Mouse (Mus musculus) kidney, adult 2 months (tissue): ENCODE measurements around the gene Stip1. TPM values are rescaled to one million over a fixed set of nuclear protein-coding genes. Genes with fewer than 3 reads are reported as not detected.

Experiments used
- DNase-seq: peaks from one replicate; pipeline ENCODE4 v3.0.0; 2021
- H3K27ac ChIP-seq: fragments of 200-500 bp; 2 replicates; pipeline ENCODE4 v1.5.1; 2012; ENCODE audit warnings: low read depth, low read length, control low read depth, inconsistent platforms; ENCODE audit not compliant: insufficient read depth
- H3K27me3 ChIP-seq: fragments of 200-500 bp; replicated peaks from 2 replicates; pipeline ENCODE4 v1.6.1; 2012; ENCODE audit warnings: mild to moderate bottlenecking, moderate library complexity, low read length, inconsistent platforms; ENCODE audit not compliant: control insufficient read depth, insufficient read depth
- H3K36me3 ChIP-seq: fragments of 200-500 bp; 2 replicates; pipeline ENCODE4 v1.6.1; 2012; ENCODE audit warnings: mild to moderate bottlenecking, moderate library complexity, low read length, inconsistent platforms; ENCODE audit not compliant: control insufficient read depth, insufficient read depth
- H3K4me1 ChIP-seq: fragments of 200-500 bp; 2 replicates; pipeline ENCODE4 v1.6.1; 2011; ENCODE audit warnings: low read length; ENCODE audit not compliant: control insufficient read depth, insufficient read depth
- H3K4me3 ChIP-seq: fragments of 200-500 bp; 2 replicates; pipeline ENCODE4 v1.5.1; 2011; ENCODE audit warnings: mild to moderate bottlenecking, low read depth, low read length, control low read depth; ENCODE audit not compliant: insufficient read depth
- CTCF ChIP-seq: fragments of 200-500 bp; conservative IDR thresholded peaks from 2 replicates; pipeline ENCODE4 v1.5.1; 2011; ENCODE audit warnings: low read depth, mild to moderate bottlenecking, control low read depth, low read length, moderate library complexity, mixed read lengths; ENCODE audit not compliant: insufficient read depth, insufficient read length
- POLR2A ChIP-seq: fragments of 200-500 bp; IDR thresholded peaks from one replicate; pipeline ENCODE4 v1.6.1; 2011; ENCODE audit warnings: low read depth, low read length, control low read depth
- WGBS: fragments of 180-500 bp; shearing (Covaris S2); methylation state at CpG from one replicate; pipeline ENCODE4 v1.1.7; 2018; 5-methylcytosine and 5-hydroxymethylcytosine counted together
- polyA plus RNA-seq: library from polyadenylated mRNA; depleted of rRNA; stranded (reverse); fragments of >200 nt; gene quantifications from 2 replicates; pipeline ENCODE4 v1.2.3, GENCODE M21; 2012

The Stip1 gene
- polyA plus RNA-seq, 1 experiment = 51.4 TPM

DNA sequence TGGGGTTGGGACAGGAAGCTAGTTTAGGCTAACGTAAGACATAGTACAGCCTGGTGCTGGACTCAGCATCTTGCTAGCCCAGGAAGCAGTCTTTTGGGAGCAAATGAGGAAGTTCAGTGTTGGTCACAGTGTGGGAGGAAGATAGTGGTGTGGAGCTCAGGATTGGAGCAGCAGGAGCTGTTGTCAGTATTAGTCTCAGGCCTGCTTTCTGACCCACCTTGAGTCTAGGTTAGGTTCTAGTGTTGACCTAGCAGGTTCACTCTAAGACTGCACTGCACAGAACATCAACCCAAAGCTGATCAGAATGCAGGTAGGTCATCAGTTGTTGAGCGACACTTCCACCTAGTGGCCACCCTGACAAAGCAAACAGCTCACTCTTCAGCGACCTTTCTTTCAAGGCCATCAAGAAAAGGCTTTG lies 19.5 kb downstream of the Stip1 start:
- H3K4me1 ChIP-seq = no peaks in the 10 kb centered on the region
- no peaks in the 10 kb centered on the region for H3K27me3 ChIP-seq
- WGBS = 40% methylated on average over 3 of the region's 3 CpGs
- H3K4me3 ChIP-seq = no peak overlapping the region
- TF ChIP-seq CTCF = peak; percentile 89
- TF ChIP-seq POLR2A = no peak
- peaks cover 6% of the 10 kb centered on the region for H3K36me3 ChIP-seq
- no peak overlapping the region for H3K27ac ChIP-seq
- peak; percentile 77 for DNase-seq

DNA sequence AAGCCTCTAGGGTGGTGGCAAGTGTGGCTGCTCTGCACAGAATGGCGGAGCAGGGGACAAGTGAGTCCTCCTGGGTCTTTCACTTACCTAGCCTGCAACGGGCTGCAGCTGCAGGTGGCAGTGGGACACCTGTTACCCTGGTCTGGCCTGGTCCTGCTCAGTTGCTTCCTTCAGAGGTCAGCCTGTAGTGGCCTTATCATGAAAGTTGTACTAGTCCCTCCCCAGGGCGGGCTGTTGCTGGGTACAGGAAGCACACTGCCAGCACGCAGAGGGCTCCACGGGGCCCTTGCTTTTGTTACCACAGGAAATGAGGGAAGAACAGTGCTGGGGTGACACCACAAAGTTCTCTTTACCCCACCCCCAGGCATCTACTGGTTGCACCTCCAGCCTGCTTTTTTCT lies 20.6 kb downstream of the Stip1 start, which contains the start of gene Fermt3:
Gene Fermt3, minus strand, starts transcription at position 279 of the 400 bp plus-strand sequence.
- Histone ChIP-seq H3K4me3 (peak within 1 kb of the TSS; percentile 21; the same call in 1 of the 2 replicates), H3K27me3 (no peaks in the 10 kb centered on the region), H3K4me1 (no peaks in the 10 kb centered on the region), H3K27ac (no peak within 1 kb of the TSS), H3K36me3 (peaks cover 6% of the 10 kb centered on the region)
- DNase-seq = peak; percentile 49
- TF ChIP-seq POLR2A (no peak), CTCF (no peak)
- 70% methylated on average over 5 of the region's 5 CpGs for WGBS

DNA sequence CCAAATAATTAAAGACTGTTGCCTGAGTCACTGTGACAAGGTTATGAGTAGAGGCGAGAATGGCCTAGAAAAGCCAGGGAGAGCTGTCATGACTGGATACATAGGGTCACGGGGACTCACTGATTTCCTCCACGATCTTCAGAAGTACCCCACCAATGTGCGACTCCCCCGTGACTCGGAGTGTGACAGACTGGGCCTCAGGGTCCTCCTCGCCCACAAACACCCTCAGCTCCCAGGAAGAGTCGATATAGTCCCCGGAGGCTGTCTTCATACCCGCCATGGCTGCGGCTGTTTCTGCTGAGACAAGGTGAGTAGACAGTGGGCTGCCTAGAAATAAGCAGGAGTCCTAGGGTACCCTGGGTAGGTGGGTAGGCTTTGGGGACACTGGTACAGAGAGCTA lies 21.2 kb downstream of the Stip1 start:
- Histone ChIP-seq H3K27me3 (no peaks in the 10 kb centered on the region), H3K4me3 (no peak overlapping the region), H3K36me3 (peaks cover 4% of the 10 kb centered on the region; the same call in 1 of the 2 replicates), H3K27ac (no peak overlapping the region), H3K4me1 (no peaks in the 10 kb centered on the region)
- 78% methylated on average over 11 of the region's 11 CpGs for WGBS
- DNase-seq = no peak
- TF ChIP-seq POLR2A = no peak
- no peak for TF ChIP-seq CTCF

DNA sequence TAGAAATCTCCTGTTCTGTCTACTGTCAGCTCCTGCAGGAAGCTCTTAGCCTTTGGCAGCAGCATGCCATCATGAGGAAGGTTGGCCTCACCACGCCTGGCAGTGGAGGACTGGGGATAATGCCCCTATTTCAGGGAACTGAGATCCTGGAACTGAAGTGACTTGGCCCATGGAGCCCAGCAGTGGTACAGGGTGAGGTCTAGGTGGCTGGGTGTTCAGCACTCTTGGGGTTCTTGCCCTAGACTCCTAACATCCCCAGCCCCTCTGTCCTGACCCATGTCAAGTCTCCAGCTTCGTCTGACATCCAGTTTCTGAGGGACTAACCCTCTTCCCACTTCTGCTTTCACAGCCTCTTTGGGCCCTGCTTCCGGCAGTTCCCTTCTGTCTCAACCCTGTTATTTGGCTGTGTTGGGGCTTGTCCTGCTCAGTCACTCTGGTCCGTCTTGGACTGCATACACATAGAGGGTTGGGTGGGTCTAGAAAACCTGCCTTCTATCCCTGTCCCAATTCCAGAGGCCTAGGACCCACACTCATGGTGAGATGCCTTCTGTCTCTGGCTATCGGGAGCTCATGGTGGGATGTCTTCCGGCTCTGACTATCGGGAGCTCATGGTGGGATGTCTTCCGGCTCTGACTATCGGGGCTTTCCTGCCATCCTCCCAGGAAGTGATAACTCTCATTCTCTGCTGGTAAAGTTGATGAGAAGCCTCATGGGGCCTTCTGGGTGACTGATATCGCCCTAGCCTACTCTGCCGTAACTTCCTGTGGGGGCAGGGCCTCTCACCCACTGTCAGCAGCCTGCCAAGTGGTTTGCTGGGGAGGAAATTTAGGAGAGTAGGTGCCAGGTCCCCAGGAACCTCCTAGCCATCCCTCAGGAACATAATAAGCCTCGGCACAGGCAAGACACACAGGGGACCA lies 22.0 kb downstream of the Stip1 start:
- H3K27ac ChIP-seq = no peak overlapping the region
- H3K36me3 ChIP-seq = peaks cover 4% of the 10 kb centered on the region; the same call in 1 of the 2 replicates
- 70% methylated on average over 12 of the region's 12 CpGs for WGBS
- H3K4me1 ChIP-seq = no peaks in the 10 kb centered on the region
- no peak overlapping the region for H3K4me3 ChIP-seq
- DNase-seq = no peak
- TF ChIP-seq CTCF = no peak
- no peaks in the 10 kb centered on the region for H3K27me3 ChIP-seq

DNA sequence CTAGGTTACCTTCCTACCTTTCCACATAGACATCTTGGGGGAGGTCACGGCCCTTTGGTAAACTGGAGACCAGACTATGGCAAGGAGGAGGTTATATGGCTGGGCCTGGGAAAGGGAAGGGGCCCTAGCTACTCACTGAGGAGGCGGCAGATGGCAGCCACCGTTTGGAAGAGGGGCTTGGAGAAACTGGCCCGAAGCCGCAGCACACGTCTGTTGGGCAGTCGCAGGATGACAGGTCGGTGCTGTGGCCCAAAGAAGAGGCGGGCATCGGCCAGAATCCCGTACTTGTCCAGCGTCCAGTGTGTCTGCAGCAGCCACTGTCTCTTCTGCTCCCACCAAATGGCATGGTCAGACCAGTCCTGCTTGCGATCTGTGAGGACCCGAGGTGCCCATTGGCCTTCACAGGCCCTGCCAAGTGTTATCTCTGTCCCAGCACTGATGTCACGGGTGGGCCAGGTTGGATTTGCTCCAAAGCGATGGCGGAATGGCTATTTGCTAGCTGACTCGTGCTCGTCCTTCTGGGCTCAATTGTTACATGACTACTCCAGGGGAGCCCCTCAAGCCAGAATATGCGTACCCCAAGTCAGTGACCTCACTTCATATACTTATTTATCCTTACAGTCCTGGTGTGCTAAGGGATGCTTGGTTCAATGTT lies 25.2 kb downstream of the Stip1 start:
- Histone ChIP-seq H3K4me1 (no peaks in the 10 kb centered on the region), H3K27ac (no peak overlapping the region), H3K36me3 (no peaks in the 10 kb centered on the region), H3K27me3 (no peaks in the 10 kb centered on the region), H3K4me3 (no peak overlapping the region)
- 93% methylated on average over 20 of the region's 20 CpGs for WGBS
- no peak for TF ChIP-seq CTCF
- no peak for TF ChIP-seq POLR2A
- DNase-seq = no peak

DNA sequence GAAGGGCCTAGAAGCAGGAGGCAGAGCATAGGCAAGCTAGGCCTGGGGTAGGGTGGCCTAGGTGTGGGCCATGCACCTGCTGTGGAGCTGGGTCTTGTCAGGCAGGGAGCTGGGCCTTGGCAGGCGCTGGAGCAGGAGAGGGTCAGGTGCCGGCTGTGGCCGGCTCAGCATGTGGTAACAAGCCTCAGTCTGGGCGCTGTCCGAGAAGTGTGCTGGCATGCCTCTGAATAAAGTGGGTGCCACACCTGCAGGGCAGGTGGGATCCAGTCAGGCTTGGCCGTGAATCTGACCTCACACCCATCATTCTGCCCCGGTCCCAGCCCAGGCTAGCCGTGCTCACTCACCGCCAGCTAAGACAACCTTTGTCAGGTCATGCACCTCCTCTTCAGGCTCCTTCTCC lies 25.8 kb downstream of the Stip1 start:
- H3K27me3 ChIP-seq = no peaks in the 10 kb centered on the region
- no peaks in the 10 kb centered on the region for H3K4me1 ChIP-seq
- no peak overlapping the region for H3K27ac ChIP-seq
- DNase-seq = peak; percentile 37
- no peaks in the 10 kb centered on the region for H3K36me3 ChIP-seq
- no peak for TF ChIP-seq POLR2A
- H3K4me3 ChIP-seq = no peak overlapping the region
- 71% methylated on average over 9 of the region's 9 CpGs for WGBS

DNA sequence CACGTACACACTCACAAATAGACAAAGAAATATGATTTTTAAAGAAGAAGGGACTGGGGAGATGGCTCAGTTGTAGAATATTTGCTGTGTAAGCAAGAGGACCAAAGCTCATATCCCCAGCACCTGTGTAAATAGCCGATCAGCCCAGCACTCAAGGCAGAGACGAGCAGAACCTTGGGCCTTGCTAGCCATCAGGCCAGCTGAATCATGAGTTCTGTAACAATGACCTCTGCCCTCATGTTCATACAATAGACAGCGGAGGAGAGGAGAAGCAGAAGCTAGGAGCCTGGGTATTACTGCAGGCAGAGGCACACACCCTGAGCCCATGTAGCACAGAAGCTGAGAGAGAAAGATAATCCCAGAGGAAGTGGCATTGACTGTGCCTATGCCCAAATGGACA lies 27.3 kb downstream of the Stip1 start:
- Histone ChIP-seq H3K4me1 (no peaks in the 10 kb centered on the region), H3K27me3 (no peaks in the 10 kb centered on the region), H3K36me3 (no peaks in the 10 kb centered on the region), H3K27ac (no peak overlapping the region), H3K4me3 (no peak overlapping the region)
- WGBS = 60% methylated on average over 4 of the region's 4 CpGs
- TF ChIP-seq POLR2A (no peak), CTCF (no peak)
- DNase-seq = peak; percentile 46
